Mouse (Mus musculus) erythroblast, embryonic 14.5 days (primary cell): ENCODE data around the gene Prm2.

Source experiments
- GATA1 ChIP-seq: IDR thresholded peaks from 2 replicates; pipeline ENCODE4 v1.6.1; 2012; ENCODE audit warnings: low read length, inconsistent platforms, mixed read lengths
- TAL1 ChIP-seq: IDR thresholded peaks from 3 replicates; pipeline ENCODE4 v1.6.1; 2012; ENCODE audit warnings: low read length, inconsistent platforms, mixed read lengths

DNA sequence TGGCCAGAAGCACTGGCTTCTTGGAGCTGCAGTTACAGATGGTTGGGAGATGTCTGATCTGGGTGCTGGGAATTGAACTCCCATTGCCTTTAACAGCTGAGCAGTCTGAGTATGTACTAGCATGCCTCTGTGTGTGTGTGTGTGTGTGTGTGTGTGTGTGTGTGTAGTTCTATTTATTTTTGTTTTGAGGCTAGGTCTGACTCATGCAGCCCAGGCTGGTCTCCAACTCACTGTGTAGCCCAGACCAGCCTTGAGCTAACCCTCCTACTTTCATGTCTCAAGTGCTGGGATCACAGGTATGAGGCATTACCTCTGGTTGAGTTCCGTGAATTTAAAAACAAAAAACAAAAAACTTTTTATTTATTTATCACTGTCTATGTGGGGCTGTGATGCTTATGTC lies 28.6 kb upstream of the Prm2 start:
- TF ChIP-seq TAL1 = no peak
- no peak for TF ChIP-seq GATA1
